Mouse (Mus musculus) ES-E14 (cell line): Measurements from ENCODE around the gene Vps11. TPM values are rescaled to one million over a fixed set of nuclear protein-coding genes. Genes with fewer than 3 reads are reported as not detected.
"Not testable (repeated sequence)": the region's sequence is repeated elsewhere in the genome, so short reads cannot be mapped to it uniquely, and the experiment has no call there.

ENCODE experiments used
- DNase-seq: peaks from one replicate; pipeline ENCODE4 v3.0.0-alpha.2; 2013; ENCODE audit warnings: low read depth, low spot score
- H3K27ac ChIP-seq: 2 replicates; pipeline ENCODE4 v1.5.1; 2012; ENCODE audit warnings: low read depth, mild to moderate bottlenecking, low read length, moderate library complexity, mixed read lengths; ENCODE audit not compliant: poor library complexity, insufficient read depth, severe bottlenecking
- H3K36me3 ChIP-seq: 2 replicates; pipeline ENCODE4 v1.6.1; 2012; ENCODE audit warnings: mild to moderate bottlenecking, low read length, moderate library complexity, mixed read lengths; ENCODE audit not compliant: control insufficient read depth, poor library complexity, insufficient read depth, severe bottlenecking
- H3K4me1 ChIP-seq, 2 experiments: fragments of 150-350 bp in 1 of 2; sonication (generic) in 1 of 2; 2 replicates each; pipeline ENCODE4 v1.6.1; 2012; ENCODE audit warnings: low read length in 2 of 2, mild to moderate bottlenecking in 1 of 2, mixed read lengths in 1 of 2; ENCODE audit not compliant: control insufficient read depth in 2 of 2, insufficient read depth in 2 of 2, poor library complexity in 1 of 2
- H3K4me3 ChIP-seq, 2 experiments: fragments of 150-350 bp in 1 of 2; sonication (generic) in 1 of 2; 2 replicates each; pipeline ENCODE4 v1.5.1; 2012; ENCODE audit warnings: low read length in 2 of 2, low read depth in 1 of 2, mild to moderate bottlenecking in 1 of 2, mixed read lengths in 1 of 2; ENCODE audit not compliant: insufficient read depth in 1 of 2, poor library complexity in 1 of 2, severe bottlenecking in 1 of 2
- H3K9ac ChIP-seq: 2 replicates; pipeline ENCODE4 v1.6.1; 2012; ENCODE audit warnings: low read depth, mild to moderate bottlenecking, low read length, mixed read lengths; ENCODE audit not compliant: poor library complexity, insufficient read depth, severe bottlenecking
- H3K9me3 ChIP-seq: fragments of 150-350 bp; sonication (generic); 2 replicates; pipeline ENCODE4 v1.6.1; 2012; ENCODE audit warnings: low read depth, mild to moderate bottlenecking, low read length; ENCODE audit not compliant: control insufficient read depth, insufficient read depth
- CHD2 ChIP-seq: IDR thresholded peaks from 2 replicates; pipeline ENCODE4 v1.6.1; 2014; ENCODE audit warnings: mild to moderate bottlenecking, low read depth, low read length, inconsistent platforms
- HCFC1 ChIP-seq: IDR thresholded peaks from 2 replicates; pipeline ENCODE4 v1.6.1; 2012; ENCODE audit warnings: low read length, inconsistent platforms, borderline replicate concordance; ENCODE audit not compliant: insufficient read depth
- MAFK ChIP-seq: IDR thresholded peaks from 2 replicates; pipeline ENCODE4 v1.6.1; 2014; ENCODE audit warnings: mild to moderate bottlenecking, low read depth, low read length, inconsistent platforms; ENCODE audit not compliant: insufficient read depth
- ZC3H11A ChIP-seq: IDR thresholded peaks from 2 replicates; pipeline ENCODE4 v1.6.1; 2012; ENCODE audit warnings: low read depth, mild to moderate bottlenecking, inconsistent platforms, low read length, borderline replicate concordance
- ZNF384 ChIP-seq: IDR thresholded peaks from 2 replicates; pipeline ENCODE4 v1.6.1; 2012; ENCODE audit warnings: low read depth, low read length, inconsistent platforms
- in situ Hi-C, 2 experiments: fragments of 600-800 bp; cut with MboI; formaldehyde crosslinking; loops; one replicate each; pipeline ENCODE4 v1.15.1; 2025; ENCODE audit warnings: low sequenced_read_pairs in 2 of 2, inconsistent platforms in 1 of 2; ENCODE audit not compliant: unreplicated experiment in 2 of 2
- total RNA-seq: library from RNA; depleted of rRNA; stranded (reverse); fragments of 300-350 nt; gene quantifications from 2 replicates; pipeline ENCODE4 v1.2.3, GENCODE M21; 2012

Vps11 gene
- total RNA-seq, 1 experiment, result 35.0 TPM

DNA sequence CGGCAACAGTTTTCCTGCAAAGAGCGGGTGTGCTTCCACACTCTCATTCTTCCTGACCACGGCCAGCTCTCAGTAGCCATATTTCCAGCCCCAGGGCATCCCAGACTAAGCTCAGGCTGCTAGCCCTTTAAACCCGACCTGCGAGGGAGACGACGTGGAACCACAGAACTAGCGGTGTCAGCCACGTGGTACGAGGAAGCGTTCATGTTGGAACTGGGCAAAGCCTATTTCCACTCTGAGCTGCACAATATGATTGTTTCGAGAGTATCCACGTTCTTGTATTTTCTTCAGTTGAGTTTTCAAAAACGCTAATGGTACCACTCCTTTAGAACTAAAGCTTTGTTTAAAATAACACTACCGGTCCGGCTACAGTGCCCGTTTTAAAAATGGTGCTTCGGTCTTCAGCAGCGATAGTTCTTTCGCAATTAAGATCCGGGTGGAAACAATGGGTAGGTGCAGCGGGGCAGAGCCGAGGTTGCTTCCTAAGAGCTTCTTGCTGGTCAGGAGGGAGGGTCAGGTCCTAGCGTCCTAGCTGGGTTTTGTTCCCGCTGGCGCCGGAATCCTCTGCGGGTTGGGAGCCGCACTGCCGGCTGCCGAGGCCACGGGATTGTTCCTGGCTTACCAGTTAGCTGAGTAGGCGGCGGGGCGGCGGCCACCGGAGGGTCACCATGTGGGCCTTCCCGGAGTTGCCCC lies 35.0 kb downstream of the Vps11 start:
- H3K4me3 ChIP-seq, result peak overlapping the region; percentile 77 to 92
- H3K27ac ChIP-seq, result peak overlapping the region; percentile 59
- in situ Hi-C loops, result no loop called here
- DNase-seq, result peak; percentile 73
- H3K9ac ChIP-seq, result peak overlapping the region; percentile 92
- H3K36me3 ChIP-seq, result peaks cover 4% of the 10 kb centered on the region; the same call in 1 of the 2 replicates
- no peak for TF ChIP-seq ZC3H11A
- peak; percentile 97 for TF ChIP-seq HCFC1
- TF ChIP-seq CHD2, result peak; percentile 53; the same call in 1 of the 2 replicates
- TF ChIP-seq MAFK, result no peak
- peaks cover 2 to 3% of the 10 kb centered on the region in 2 experiments; a peak in 2 of 4 replicates for H3K4me1 ChIP-seq
- H3K9me3 ChIP-seq, result no peaks in the 10 kb centered on the region

DNA sequence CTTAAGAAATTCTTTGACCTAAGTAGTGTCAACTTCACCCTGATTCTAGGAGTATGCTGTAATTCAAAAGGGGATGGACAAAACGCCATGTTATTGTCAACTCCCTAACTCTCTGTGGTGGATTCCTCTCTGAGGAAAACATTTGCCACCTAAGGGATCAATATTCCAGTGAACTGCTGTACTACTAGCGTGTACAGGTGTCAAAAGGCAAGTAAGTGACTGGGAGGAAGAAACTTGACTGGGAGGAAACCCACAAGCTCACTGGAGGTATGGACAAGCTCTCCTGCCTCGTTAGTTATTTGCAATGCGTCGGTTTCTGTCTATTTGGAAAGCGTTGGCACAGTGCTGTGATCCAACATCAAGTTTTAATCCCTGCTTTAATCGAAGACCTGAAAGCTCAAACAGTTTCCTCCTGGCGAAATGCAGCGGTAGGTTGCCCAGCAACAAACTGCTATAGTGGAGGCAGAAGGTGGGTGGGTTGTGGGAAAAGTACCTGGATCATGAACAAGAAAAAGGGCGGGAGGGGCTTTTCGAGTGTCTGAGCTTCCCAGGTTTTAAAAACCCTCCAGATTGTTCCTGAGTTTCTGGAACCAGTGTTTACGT lies 35.6 kb downstream of the Vps11 start, which contains the start of gene Dpagt1:
TSS of gene Dpagt1 (plus strand) at position 252 of the 603 bp plus-strand sequence.
- TF ChIP-seq CHD2, result no peak
- TF ChIP-seq ZNF384, result 0 out of 2 replicates have a peak, but pooled peaks have one; percentile 3
- Histone ChIP-seq H3K36me3 (peaks cover 4% of the 10 kb centered on the region; the same call in 1 of the 2 replicates), H3K4me1 (peaks cover 2 to 3% of the 10 kb centered on the region in 2 experiments; a peak in 2 of 4 replicates), H3K9ac (peak within 1 kb of the TSS; percentile 92), H3K27ac (peak within 1 kb of the TSS; percentile 59), H3K9me3 (no peaks in the 10 kb centered on the region), H3K4me3 (peak within 1 kb of the TSS; percentile 77 to 92)
- DNase-seq, result no peak
- in situ Hi-C loops, result no loop called here

DNA sequence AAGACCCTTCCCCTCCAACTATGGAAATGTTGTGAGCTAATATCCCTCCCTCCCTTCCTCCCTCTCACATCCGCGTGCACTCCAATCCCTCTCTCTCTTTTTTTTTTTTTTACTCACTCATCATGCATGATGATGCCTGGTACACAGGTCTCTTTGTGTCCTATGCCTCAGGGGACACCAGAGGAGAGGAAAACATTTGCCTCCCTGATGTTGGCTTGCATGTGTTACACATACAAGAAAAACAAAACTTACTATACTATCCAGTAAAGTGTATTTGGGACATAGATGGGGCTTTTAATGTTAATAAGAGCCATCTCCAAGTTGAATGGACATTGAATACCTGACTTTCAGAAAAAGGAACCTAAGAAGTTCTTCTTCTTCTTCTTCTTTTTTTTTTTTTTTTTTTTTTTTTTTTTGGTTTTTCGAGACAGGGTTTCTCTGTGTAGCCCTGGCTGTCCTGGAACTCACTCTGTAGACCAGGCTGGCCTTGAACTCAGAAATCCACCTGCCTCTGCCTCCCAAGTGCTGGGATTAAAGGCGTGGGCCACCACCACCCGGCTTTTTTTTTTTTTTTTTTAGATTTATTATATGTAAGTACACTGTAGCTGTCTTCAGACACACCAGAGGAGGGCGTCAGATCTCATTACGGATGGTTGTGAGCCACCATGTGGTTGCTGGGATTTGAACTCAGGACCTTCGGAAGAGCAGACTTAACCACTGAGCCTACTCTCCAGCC lies 36.3 kb downstream of the Vps11 start:
- DNase-seq, H3K9ac ChIP-seq, H3K27ac ChIP-seq, H3K4me1 ChIP-seq, H3K36me3 ChIP-seq, H3K4me3 ChIP-seq, H3K9me3 ChIP-seq, in situ Hi-C loops: not testable (repeated sequence)
- TF ChIP-seq ZNF384, result 0 out of 2 replicates have a peak, but pooled peaks have one; percentile 1

DNA sequence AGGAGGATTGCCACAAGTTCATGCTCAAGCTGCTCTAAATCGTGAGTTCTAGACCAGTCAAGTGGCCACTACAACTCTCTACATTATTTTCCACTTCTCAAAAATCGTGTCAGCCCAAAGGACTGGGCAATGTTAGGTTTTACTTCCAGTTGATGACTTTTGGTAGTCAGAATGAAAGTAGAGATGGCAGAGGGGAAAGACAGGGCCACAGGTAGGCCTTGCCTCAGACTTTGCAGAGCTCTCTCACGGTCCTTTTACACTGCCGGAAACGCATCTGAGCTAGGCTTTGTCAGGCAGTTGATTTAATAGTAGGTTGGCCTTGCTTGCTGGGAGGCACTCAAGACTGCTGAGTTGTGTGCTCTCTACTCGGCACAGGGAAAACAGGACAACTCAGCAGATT lies 37.3 kb downstream of the Vps11 start:
- TF ChIP-seq CHD2 (no peak), HCFC1 (no peak)
- Histone ChIP-seq H3K4me1 (peaks cover 2 to 3% of the 10 kb centered on the region in 2 experiments; a peak in 2 of 4 replicates), H3K36me3 (peaks cover 2% of the 10 kb centered on the region; the same call in 1 of the 2 replicates), H3K4me3 (no peak overlapping the region), H3K9ac (no peak overlapping the region), H3K9me3 (no peaks in the 10 kb centered on the region), H3K27ac (no peak overlapping the region)
- DNase-seq, result no peak
- in situ Hi-C loops, result no loop called here
